Mouse (Mus musculus) lung, embryonic 16.5 days (tissue): ENCODE data around the gene Adamtsl2. TPM values are rescaled to one million over a fixed set of nuclear protein-coding genes. Genes with fewer than 3 reads are reported as not detected.

ENCODE experiments used
- ATAC-seq: fragments of 200-750 bp; cut with Nextera tagmentation; 2 replicates; pipeline ENCODE4 v1.8.0; 2017; ENCODE audit warnings: low read depth, mild to moderate bottlenecking, moderate library complexity
- H3K27ac ChIP-seq: fragments of 300-500 bp; sonication (generic); 2 replicates; pipeline ENCODE4 v1.5.1; 2014; ENCODE audit warnings: mild to moderate bottlenecking, control low read depth, low read length
- H3K27me3 ChIP-seq: fragments of 300-500 bp; sonication (generic); 2 replicates; pipeline ENCODE4 v1.6.1; 2014; ENCODE audit warnings: low read depth, low read length, mixed read lengths; ENCODE audit not compliant: control insufficient read depth, insufficient read depth
- H3K36me3 ChIP-seq: fragments of 300-500 bp; sonication (generic); 2 replicates; pipeline ENCODE4 v1.6.1; 2014; ENCODE audit warnings: low read length; ENCODE audit not compliant: control insufficient read depth, insufficient read depth
- H3K4me1 ChIP-seq: fragments of 300-500 bp; sonication (generic); replicated peaks from 2 replicates; pipeline ENCODE4 v1.6.1; 2014; ENCODE audit warnings: low read length, mixed read lengths; ENCODE audit not compliant: control insufficient read depth, insufficient read depth
- H3K4me2 ChIP-seq: fragments of 300-500 bp; sonication (generic); 2 replicates; pipeline ENCODE4 v1.6.1; 2014; ENCODE audit warnings: low read depth, low read length, control low read depth
- H3K4me3 ChIP-seq: fragments of 300-500 bp; sonication (generic); 2 replicates; pipeline ENCODE4 v1.5.1; 2014; ENCODE audit warnings: mild to moderate bottlenecking, low read length, control low read depth
- H3K9ac ChIP-seq: fragments of 300-500 bp; sonication (generic); 2 replicates; pipeline ENCODE4 v1.6.1; 2014; ENCODE audit warnings: low read length, control low read depth
- H3K9me3 ChIP-seq: fragments of 300-500 bp; sonication (generic); 2 replicates; pipeline ENCODE4 v1.6.1; 2016; ENCODE audit warnings: low read length; ENCODE audit not compliant: control insufficient read depth
- WGBS: fragments of 180-500 bp; shearing (Covaris S2); extraction: QIAGEN DNeasy Blood & Tissue Kit; methylation state at CpG from one replicate; pipeline ENCODE4 v1.1.7; 2014; 5-methylcytosine and 5-hydroxymethylcytosine counted together
- polyA plus RNA-seq: library from polyadenylated mRNA; unstranded; fragments of >200 nt; fragmentation: Nextera tagmentation; extraction: Ambion mirVana; gene quantifications from 2 replicates; pipeline ENCODE4 v1.2.1, GENCODE M21; 2015

Gene Adamtsl2
- polyA plus RNA-seq, 1 experiment from 2014 or later, result 27.9 TPM

- no peaks in the 10 kb centered on the region for H3K36me3 ChIP-seq
- no peak overlapping the region for H3K4me2 ChIP-seq
- no peaks in the 10 kb centered on the region for H3K9me3 ChIP-seq
- H3K27ac ChIP-seq, result peak overlapping the region; percentile 84
- H3K9ac ChIP-seq, result no peak overlapping the region
- peak; percentile 69 for ATAC-seq
- WGBS, result 22% methylated on average over 13 of the region's 13 CpGs
- no peak overlapping the region for H3K4me3 ChIP-seq
- H3K4me1 ChIP-seq, result peaks cover 33% of the 10 kb centered on the region
- no peaks in the 10 kb centered on the region for H3K27me3 ChIP-seq
Observed at GRCm38 (mm10) chr2:27096341-27096981, 17.3 kb downstream of the Adamtsl2 start.

GRCm38 (mm10) chr2:27097241-27097656, 18.1 kb downstream of the Adamtsl2 start:
- Histone ChIP-seq H3K4me3 (no peak overlapping the region), H3K27me3 (no peaks in the 10 kb centered on the region), H3K4me2 (no peak overlapping the region), H3K4me1 (peaks cover 33% of the 10 kb centered on the region), H3K9me3 (no peaks in the 10 kb centered on the region), H3K9ac (no peak overlapping the region), H3K36me3 (no peaks in the 10 kb centered on the region), H3K27ac (peak overlapping the region; percentile 84)
- 12% methylated on average over 6 of the region's 6 CpGs for WGBS
- peak; percentile 23; the same call in 1 of the 2 replicates for ATAC-seq

GRCm38 (mm10) chr2:27097776-27098175, 18.6 kb downstream of the Adamtsl2 start:
- Histone ChIP-seq H3K4me2 (no peak overlapping the region), H3K4me1 (peaks cover 33% of the 10 kb centered on the region), H3K36me3 (no peaks in the 10 kb centered on the region), H3K27me3 (no peaks in the 10 kb centered on the region), H3K9ac (no peak overlapping the region), H3K27ac (peak overlapping the region; percentile 84), H3K4me3 (no peak overlapping the region), H3K9me3 (no peaks in the 10 kb centered on the region)
- ATAC-seq, result peak; percentile 86
- WGBS, result 0% methylated on average over 6 of the region's 6 CpGs

- H3K27me3 ChIP-seq, result no peaks in the 10 kb centered on the region
- H3K4me2 ChIP-seq, result no peak overlapping the region
- no peak overlapping the region for H3K9ac ChIP-seq
- WGBS, result 64% methylated on average over 7 of the region's 7 CpGs
- ATAC-seq, result no peak
- no peak overlapping the region for H3K27ac ChIP-seq
- no peaks in the 10 kb centered on the region for H3K9me3 ChIP-seq
- H3K36me3 ChIP-seq, result no peaks in the 10 kb centered on the region
- H3K4me3 ChIP-seq, result no peak overlapping the region
- H3K4me1 ChIP-seq, result peaks cover 1% of the 10 kb centered on the region
Observed at GRCm38 (mm10) chr2:27103554-27103953, 24.4 kb downstream of the Adamtsl2 start.

GRCm38 (mm10) chr2:27106816-27107215, 27.6 kb downstream of the Adamtsl2 start:
- Histone ChIP-seq H3K4me2 (no peak overlapping the region), H3K36me3 (no peaks in the 10 kb centered on the region), H3K4me1 (no peaks in the 10 kb centered on the region), H3K27ac (no peak overlapping the region), H3K9ac (no peak overlapping the region), H3K27me3 (no peaks in the 10 kb centered on the region), H3K4me3 (no peak overlapping the region), H3K9me3 (no peaks in the 10 kb centered on the region)
- ATAC-seq, result no peak
- WGBS, result 69% methylated on average over 3 of the region's 3 CpGs

GRCm38 (mm10) chr2:27108144-27108543, 29.0 kb downstream of the Adamtsl2 start:
- no peaks in the 10 kb centered on the region for H3K36me3 ChIP-seq
- H3K4me2 ChIP-seq, result no peak overlapping the region
- no peaks in the 10 kb centered on the region for H3K9me3 ChIP-seq
- H3K27ac ChIP-seq, result no peak overlapping the region
- no peak for ATAC-seq
- H3K4me3 ChIP-seq, result no peak overlapping the region
- no peak overlapping the region for H3K9ac ChIP-seq
- WGBS, result 78% methylated on average over 2 of the region's 2 CpGs
- H3K4me1 ChIP-seq, result no peaks in the 10 kb centered on the region
- no peaks in the 10 kb centered on the region for H3K27me3 ChIP-seq

GRCm38 (mm10) chr2:27109052-27109451, 29.9 kb downstream of the Adamtsl2 start:
- H3K4me3 ChIP-seq, result no peak overlapping the region
- no peaks in the 10 kb centered on the region for H3K27me3 ChIP-seq
- no peak overlapping the region for H3K27ac ChIP-seq
- 83% methylated on average over 5 of the region's 5 CpGs for WGBS
- no peak overlapping the region for H3K4me2 ChIP-seq
- no peak for ATAC-seq
- H3K36me3 ChIP-seq, result no peaks in the 10 kb centered on the region
- H3K9ac ChIP-seq, result no peak overlapping the region
- H3K4me1 ChIP-seq, result no peaks in the 10 kb centered on the region
- no peaks in the 10 kb centered on the region for H3K9me3 ChIP-seq

- ATAC-seq, result no peak
- whole genome bisulfite sequencing, result 74% methylated on average over 20 of the region's 20 CpGs
- no peaks in the 10 kb centered on the region for H3K4me1 ChIP-seq
- H3K4me3 ChIP-seq, result no peak overlapping the region
- H3K27ac ChIP-seq, result no peak overlapping the region
- no peaks in the 10 kb centered on the region for H3K9me3 ChIP-seq
- no peaks in the 10 kb centered on the region for H3K27me3 ChIP-seq
- no peak overlapping the region for H3K9ac ChIP-seq
- H3K4me2 ChIP-seq, result no peak overlapping the region
- no peaks in the 10 kb centered on the region for H3K36me3 ChIP-seq
Observed at GRCm38 (mm10) chr2:27112585-27112984, 33.4 kb downstream of the Adamtsl2 start.

GRCm38 (mm10) chr2:27114169-27114568, 35.0 kb downstream of the Adamtsl2 start:
- no peak overlapping the region for H3K27ac ChIP-seq
- no peaks in the 10 kb centered on the region for H3K9me3 ChIP-seq
- H3K36me3 ChIP-seq, result no peaks in the 10 kb centered on the region
- WGBS, result 77% methylated on average over 10 of the region's 10 CpGs
- H3K4me2 ChIP-seq, result no peak overlapping the region
- no peaks in the 10 kb centered on the region for H3K27me3 ChIP-seq
- no peak overlapping the region for H3K9ac ChIP-seq
- ATAC-seq, result no peak
- 0 out of 2 replicates have a peak, but pooled peaks cover 5% of the 10 kb centered on the region for H3K4me1 ChIP-seq
- no peak overlapping the region for H3K4me3 ChIP-seq
